Mouse (Mus musculus): ENCODE measurements at regions not wholly inside any gene's neighbourhood (a gene's known extent, or its start where the extent isn't known, plus 50 kb on each side); places are given as distances from the start of the nearest gene placed in this dataset.

GRCm38 (mm10) chr10:53434376-53435171 is 54.8 kb upstream of the Cep85l start:
- peak; percentile 54 for DNase-seq

DNA sequence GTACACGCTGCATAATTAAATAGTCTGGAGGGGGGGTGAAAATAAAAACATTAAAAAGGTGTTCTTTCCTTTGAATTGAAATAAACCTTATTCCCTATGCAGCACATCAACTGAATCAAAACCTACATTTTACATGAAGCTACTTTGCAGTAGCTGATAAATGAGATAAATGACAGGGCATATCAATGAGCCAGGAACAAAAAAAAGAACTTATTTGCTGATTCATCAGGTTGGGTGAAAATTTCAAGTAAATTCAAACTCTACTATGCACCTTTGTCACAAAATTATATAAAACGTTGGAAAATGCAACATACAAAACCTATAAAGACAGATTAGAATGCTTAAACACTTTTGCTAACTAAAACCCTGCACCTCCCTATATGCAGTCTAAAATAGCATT is 53.0 kb upstream of the Cep85l start:
- no peak for DNase-seq

- DNase-seq: no peak
Measured at GRCm38 (mm10) chr10:53429539-53430344, 50.0 kb upstream of the Cep85l start.
